Mouse (Mus musculus): ENCODE measurements around the gene Zmiz2. TPM values are rescaled to one million over a fixed set of nuclear protein-coding genes. Genes with fewer than 3 reads are reported as not detected.
A peak's percentile ranks its signal among the peaks of the same experiment; 100 is the strongest.

Zmiz2 gene
- polyA plus RNA-seq, 1 experiment from 2014 or later, result 22.3 TPM

GRCm38 (mm10) chr11:6420722-6421350 is 32.0 kb downstream of the Zmiz2 start:
- no peak overlapping the region for H3K4me3 ChIP-seq (ENCODE audit: low read depth, low read length)
- no peaks in the 10 kb centered on the region for H3K27me3 ChIP-seq (ENCODE audit: control insufficient read depth, insufficient read depth, low read length)
- no peaks in the 10 kb centered on the region for H3K9me3 ChIP-seq (ENCODE audit: control insufficient read depth, low read length)
- no peaks in the 10 kb centered on the region for H3K4me1 ChIP-seq (replicated peaks; ENCODE audit: control insufficient read depth, insufficient read depth, low read length)
- ATAC-seq (replicated peaks; ENCODE audit: low FRiP score) (no peak), DNase-seq (ENCODE audit: low spot score) (no peak)
- 80% methylated on average over 2 of the region's 2 CpGs for WGBS
- H3K27ac ChIP-seq (ENCODE audit: low read depth, low read length), result no peak overlapping the region
- no peak overlapping the region for H3K9ac ChIP-seq (ENCODE audit: low read length)
- peaks cover 10% of the 10 kb centered on the region; the same call in 1 of the 2 replicates for H3K36me3 ChIP-seq (ENCODE audit: control insufficient read depth, insufficient read depth, low read length)
- no peak overlapping the region for H3K4me2 ChIP-seq (ENCODE audit: low read depth, low read length, severe bottlenecking)

DNA sequence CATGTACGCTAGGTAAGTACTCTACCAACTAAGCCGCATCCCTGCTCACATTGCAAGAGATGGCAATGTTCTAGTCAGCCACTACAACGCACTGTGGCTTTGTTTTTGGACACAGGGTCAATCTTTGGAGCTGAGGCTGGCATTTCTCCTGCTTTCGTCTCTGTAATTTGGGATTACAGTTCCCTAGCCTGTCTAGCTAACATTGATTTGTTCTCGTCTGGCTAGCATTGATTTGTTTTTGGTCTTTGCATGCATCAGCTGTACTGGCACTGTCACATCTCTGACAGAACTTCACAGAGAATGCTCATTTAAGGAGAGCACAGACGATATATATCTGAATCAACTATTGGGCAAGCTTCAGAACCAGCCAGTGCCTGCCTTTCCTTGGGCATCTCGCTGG is 41.3 kb downstream of the Zmiz2 start:
- H3K9me3 ChIP-seq (ENCODE audit: control insufficient read depth, low read length), result no peaks in the 10 kb centered on the region
- H3K4me1 ChIP-seq (replicated peaks; ENCODE audit: control insufficient read depth, insufficient read depth, low read length), result no peaks in the 10 kb centered on the region
- DNase-seq (ENCODE audit: low spot score), result no peak
- 92% methylated on average over 7 of the region's 7 CpGs for WGBS
- no peak for ATAC-seq (replicated peaks; ENCODE audit: low FRiP score)
- no peaks in the 10 kb centered on the region for H3K27me3 ChIP-seq (ENCODE audit: control insufficient read depth, insufficient read depth, low read length)
- no peak overlapping the region for H3K4me2 ChIP-seq (ENCODE audit: low read depth, low read length, severe bottlenecking)
- H3K36me3 ChIP-seq (ENCODE audit: control insufficient read depth, insufficient read depth, low read length), result peaks cover 30% of the 10 kb centered on the region
- no peak overlapping the region for H3K27ac ChIP-seq (ENCODE audit: low read depth, low read length)
- no peak overlapping the region for H3K4me3 ChIP-seq (ENCODE audit: low read depth, low read length)
- H3K9ac ChIP-seq (ENCODE audit: low read length), result no peak overlapping the region

- H3K36me3 ChIP-seq (ENCODE audit: control insufficient read depth, insufficient read depth, low read length), result peaks cover 12% of the 10 kb centered on the region
- H3K9me3 ChIP-seq (ENCODE audit: control insufficient read depth, low read length), result no peaks in the 10 kb centered on the region
- no peaks in the 10 kb centered on the region for H3K27me3 ChIP-seq (ENCODE audit: control insufficient read depth, insufficient read depth, low read length)
- ATAC-seq (replicated peaks; ENCODE audit: low FRiP score) (peak; percentile 76; the same call in 1 of the 2 replicates), DNase-seq (ENCODE audit: low spot score) (peak; percentile 73)
- H3K27ac ChIP-seq (ENCODE audit: low read depth, low read length), result no peak overlapping the region
- H3K9ac ChIP-seq (ENCODE audit: low read length), result no peak overlapping the region
- H3K4me3 ChIP-seq (ENCODE audit: low read depth, low read length), result no peak overlapping the region
- H3K4me2 ChIP-seq (ENCODE audit: low read depth, low read length, severe bottlenecking), result no peak overlapping the region
- WGBS, result 68% methylated on average over 8 of the region's 8 CpGs
- no peaks in the 10 kb centered on the region for H3K4me1 ChIP-seq (replicated peaks; ENCODE audit: control insufficient read depth, insufficient read depth, low read length)
Measured at GRCm38 (mm10) chr11:6436442-6436841, 47.6 kb downstream of the Zmiz2 start.

DNA sequence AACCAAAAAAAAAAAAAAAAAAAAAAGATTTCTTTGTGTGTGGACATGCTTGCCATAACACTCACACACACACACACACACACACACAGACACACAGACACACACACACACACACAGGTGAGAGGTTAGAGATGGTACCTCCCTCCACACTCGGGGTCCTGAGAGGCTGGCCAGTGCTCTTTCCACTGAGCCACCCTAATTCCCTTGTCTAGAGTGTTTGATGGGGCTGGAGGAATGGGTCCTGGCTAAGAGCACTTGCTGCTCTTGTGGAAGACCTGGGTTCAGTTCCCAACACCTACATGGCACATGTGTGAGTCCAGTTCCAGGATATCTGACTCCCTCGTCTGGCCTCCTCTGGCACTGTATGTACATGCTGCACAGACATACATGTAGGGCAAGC is 48.8 kb downstream of the Zmiz2 start:
- ATAC-seq (replicated peaks; ENCODE audit: low FRiP score), result no peak
- 96% methylated on average over 2 of the region's 2 CpGs for WGBS
- no peaks in the 10 kb centered on the region for H3K27me3 ChIP-seq (ENCODE audit: control insufficient read depth, insufficient read depth, low read length)
- no peaks in the 10 kb centered on the region for H3K4me1 ChIP-seq (replicated peaks; ENCODE audit: control insufficient read depth, insufficient read depth, low read length)
- no peak overlapping the region for H3K9ac ChIP-seq (ENCODE audit: low read length)
- DNase-seq (ENCODE audit: low spot score), result no peak
- H3K4me2 ChIP-seq (ENCODE audit: low read depth, low read length, severe bottlenecking), result no peak overlapping the region
- peaks cover 7% of the 10 kb centered on the region for H3K36me3 ChIP-seq (ENCODE audit: control insufficient read depth, insufficient read depth, low read length)
- H3K27ac ChIP-seq (ENCODE audit: low read depth, low read length), result no peak overlapping the region
- H3K9me3 ChIP-seq (ENCODE audit: control insufficient read depth, low read length), result no peaks in the 10 kb centered on the region
- no peak overlapping the region for H3K4me3 ChIP-seq (ENCODE audit: low read depth, low read length)

DNA sequence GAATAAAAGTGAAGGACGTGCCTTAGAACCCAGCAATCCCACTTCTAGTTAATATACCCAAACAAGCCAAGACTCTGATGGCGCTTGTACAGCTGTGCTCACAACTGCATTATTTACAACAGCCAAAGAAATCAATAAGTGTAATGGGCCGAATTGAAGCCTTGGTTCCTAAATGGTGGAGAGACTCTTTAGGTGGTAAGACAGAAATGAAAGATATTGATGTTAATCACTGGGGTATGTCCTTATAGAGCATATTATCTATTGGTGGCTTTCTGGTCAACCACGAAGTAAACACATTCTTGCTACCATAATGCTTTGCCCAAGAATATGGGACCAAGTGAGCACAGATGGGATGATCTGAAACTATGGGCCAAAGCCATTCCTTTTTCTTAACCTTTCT is 51.3 kb downstream of the Zmiz2 start:
- Histone ChIP-seq H3K27ac (ENCODE audit: low read depth, low read length) (no peak overlapping the region), H3K9me3 (ENCODE audit: control insufficient read depth, low read length) (no peaks in the 10 kb centered on the region), H3K27me3 (ENCODE audit: control insufficient read depth, insufficient read depth, low read length) (no peaks in the 10 kb centered on the region), H3K9ac (ENCODE audit: low read length) (no peak overlapping the region), H3K36me3 (ENCODE audit: control insufficient read depth, insufficient read depth, low read length) (peaks cover 5% of the 10 kb centered on the region), H3K4me1 (replicated peaks; ENCODE audit: control insufficient read depth, insufficient read depth, low read length) (peaks cover 3% of the 10 kb centered on the region; the same call in 1 of the 2 replicates), H3K4me3 (ENCODE audit: low read depth, low read length) (no peak overlapping the region), H3K4me2 (ENCODE audit: low read depth, low read length, severe bottlenecking) (no peak overlapping the region)
- ATAC-seq (replicated peaks; ENCODE audit: low FRiP score), result no peak
- no peak for DNase-seq (ENCODE audit: low spot score)
- WGBS, result 93% methylated on average over 4 of the region's 4 CpGs

GRCm38 (mm10) chr11:6442566-6442965 is 53.7 kb downstream of the Zmiz2 start:
- DNase-seq (ENCODE audit: low spot score) (no peak), ATAC-seq (replicated peaks; ENCODE audit: low FRiP score) (no peak)
- Histone ChIP-seq H3K9ac (ENCODE audit: low read length) (no peak overlapping the region), H3K27me3 (ENCODE audit: control insufficient read depth, insufficient read depth, low read length) (no peaks in the 10 kb centered on the region), H3K4me2 (ENCODE audit: low read depth, low read length, severe bottlenecking) (no peak overlapping the region), H3K9me3 (ENCODE audit: control insufficient read depth, low read length) (no peaks in the 10 kb centered on the region), H3K4me3 (ENCODE audit: low read depth, low read length) (no peak overlapping the region), H3K36me3 (ENCODE audit: control insufficient read depth, insufficient read depth, low read length) (peaks cover 2% of the 10 kb centered on the region; the same call in 1 of the 2 replicates), H3K4me1 (replicated peaks; ENCODE audit: control insufficient read depth, insufficient read depth, low read length) (peaks cover 3% of the 10 kb centered on the region; the same call in 1 of the 2 replicates), H3K27ac (ENCODE audit: low read depth, low read length) (no peak overlapping the region)
- 97% methylated on average over 4 of the region's 4 CpGs for WGBS

- ATAC-seq (replicated peaks; ENCODE audit: low FRiP score), result no peak
- no peaks in the 10 kb centered on the region for H3K27me3 ChIP-seq (ENCODE audit: control insufficient read depth, insufficient read depth, low read length)
- peak overlapping the region; percentile 82 for H3K4me3 ChIP-seq (ENCODE audit: low read depth, low read length)
- no peaks in the 10 kb centered on the region; the same call in 1 of the 2 replicates for H3K36me3 ChIP-seq (ENCODE audit: control insufficient read depth, insufficient read depth, low read length)
- H3K4me2 ChIP-seq (ENCODE audit: low read depth, low read length, severe bottlenecking), result peak overlapping the region; percentile 74
- no peak for DNase-seq (ENCODE audit: low spot score)
- H3K9ac ChIP-seq (ENCODE audit: low read length), result peak overlapping the region; percentile 85
- peaks cover 3% of the 10 kb centered on the region; the same call in 1 of the 2 replicates for H3K4me1 ChIP-seq (replicated peaks; ENCODE audit: control insufficient read depth, insufficient read depth, low read length)
- 67% methylated on average over 4 of the region's 4 CpGs for WGBS
- no peaks in the 10 kb centered on the region for H3K9me3 ChIP-seq (ENCODE audit: control insufficient read depth, low read length)
- H3K27ac ChIP-seq (ENCODE audit: low read depth, low read length), result no peak overlapping the region
Measured at GRCm38 (mm10) chr11:6443102-6443501, 54.2 kb downstream of the Zmiz2 start.

DNA sequence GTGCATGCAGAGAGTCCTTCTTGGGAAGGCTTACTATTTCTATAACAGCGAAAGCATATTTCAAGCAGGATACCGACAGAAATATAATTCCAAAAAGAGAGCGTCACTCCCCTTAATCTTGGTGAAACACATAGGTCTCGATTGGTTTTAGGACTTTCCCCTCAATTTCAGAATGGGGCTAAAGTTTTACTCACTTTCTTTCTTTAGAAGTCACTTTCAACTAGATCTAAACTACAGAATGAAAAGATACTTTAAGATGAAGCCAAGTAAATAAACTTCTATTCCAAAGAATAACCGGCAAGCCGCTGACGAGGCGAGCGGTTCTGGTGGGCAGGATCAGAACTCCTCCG is 54.8 kb downstream of the Zmiz2 start:
- DNase-seq (ENCODE audit: low spot score) (no peak), ATAC-seq (replicated peaks; ENCODE audit: low FRiP score) (no peak)
- Histone ChIP-seq H3K36me3 (ENCODE audit: control insufficient read depth, insufficient read depth, low read length) (no peaks in the 10 kb centered on the region; the same call in 1 of the 2 replicates), H3K27ac (ENCODE audit: low read depth, low read length) (peak overlapping the region; percentile 90), H3K4me3 (ENCODE audit: low read depth, low read length) (peak overlapping the region; percentile 82), H3K4me2 (ENCODE audit: low read depth, low read length, severe bottlenecking) (peak overlapping the region; percentile 74), H3K27me3 (ENCODE audit: control insufficient read depth, insufficient read depth, low read length) (no peaks in the 10 kb centered on the region), H3K9ac (ENCODE audit: low read length) (peak overlapping the region; percentile 85), H3K9me3 (ENCODE audit: control insufficient read depth, low read length) (no peaks in the 10 kb centered on the region), H3K4me1 (replicated peaks; ENCODE audit: control insufficient read depth, insufficient read depth, low read length) (peaks cover 3% of the 10 kb centered on the region; the same call in 1 of the 2 replicates)
- under 1% methylated on average over 10 of the region's 10 CpGs for WGBS

Data from forebrain, embryonic 11.5 days (tissue).